Mouse (Mus musculus): ENCODE measurements around the gene Slc15a3. TPM values are rescaled to one million over a fixed set of nuclear protein-coding genes. Genes with fewer than 3 reads are reported as not detected.

The Slc15a3 gene
- polyA plus RNA-seq, 1 experiment from 2014 or later, result 0.28 TPM

- H3K4me3 ChIP-seq (replicated peaks), result no peak overlapping the region
- no peak overlapping the region for H3K4me2 ChIP-seq (replicated peaks)
- H3K4me1 ChIP-seq (replicated peaks), result 0 out of 2 replicates have a peak, but pooled peaks cover 5% of the 10 kb centered on the region
- H3K36me3 ChIP-seq, result no peaks in the 10 kb centered on the region
- no peaks in the 10 kb centered on the region for H3K9me3 ChIP-seq
- no peak overlapping the region for H3K9ac ChIP-seq (replicated peaks)
- no peak for ATAC-seq
- no peak overlapping the region for H3K27ac ChIP-seq
- no peaks in the 10 kb centered on the region for H3K27me3 ChIP-seq
- WGBS, result 90% methylated on average over 5 of the region's 5 CpGs
Measured at GRCm38 (mm10) chr19:10828321-10828720, 11.2 kb upstream of the Slc15a3 start.

- H3K27ac ChIP-seq, result no peak within 1 kb of the TSS
- H3K9ac ChIP-seq (replicated peaks), result no peak within 1 kb of the TSS
- no peaks in the 10 kb centered on the region for H3K9me3 ChIP-seq
- H3K4me1 ChIP-seq (replicated peaks), result 0 out of 2 replicates have a peak, but pooled peaks cover 5% of the 10 kb centered on the region
- no peaks in the 10 kb centered on the region for H3K27me3 ChIP-seq
- no peak within 1 kb of the TSS for H3K4me2 ChIP-seq (replicated peaks)
- no peak for ATAC-seq
- no peaks in the 10 kb centered on the region for H3K36me3 ChIP-seq
- H3K4me3 ChIP-seq (replicated peaks), result no peak within 1 kb of the TSS
- 91% methylated on average over 16 of the region's 16 CpGs for WGBS
Measured at GRCm38 (mm10) chr19:10829436-10830175, 9.9 kb upstream of the Slc15a3 start, which contains the start of gene Cd6. TSS of gene Cd6 (minus strand) at chr19:10830058.

DNA sequence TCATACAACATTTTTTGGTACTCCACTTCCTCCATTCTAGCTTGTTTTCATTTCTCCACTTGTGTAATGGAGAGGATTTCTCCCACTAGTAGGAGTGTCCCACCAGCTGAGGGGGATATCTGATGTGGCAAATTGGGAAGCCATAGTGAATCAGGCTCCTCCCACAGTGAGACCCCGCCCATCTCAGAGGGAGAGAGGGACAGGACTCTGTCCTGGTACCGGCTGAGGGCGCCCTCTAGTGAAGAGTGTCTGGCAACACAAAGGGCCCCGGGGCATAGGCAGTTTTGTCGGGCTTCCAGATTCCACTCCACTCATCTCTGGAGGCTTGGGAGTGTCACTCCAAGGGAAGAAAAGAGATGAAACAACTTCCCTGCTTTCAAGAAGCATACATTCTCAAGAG lies 8.1 kb upstream of the Slc15a3 start:
- ATAC-seq, result no peak
- Histone ChIP-seq H3K27me3 (no peaks in the 10 kb centered on the region), H3K4me2 (replicated peaks) (no peak overlapping the region), H3K4me1 (replicated peaks) (no peaks in the 10 kb centered on the region), H3K27ac (no peak overlapping the region), H3K36me3 (no peaks in the 10 kb centered on the region), H3K4me3 (replicated peaks) (no peak overlapping the region), H3K9me3 (no peaks in the 10 kb centered on the region), H3K9ac (replicated peaks) (no peak overlapping the region)
- 10% methylated on average over 5 of the region's 5 CpGs for WGBS

- Histone ChIP-seq H3K4me2 (replicated peaks) (no peak overlapping the region), H3K9ac (replicated peaks) (no peak overlapping the region), H3K4me3 (replicated peaks) (no peak overlapping the region), H3K9me3 (no peaks in the 10 kb centered on the region), H3K27ac (no peak overlapping the region), H3K36me3 (no peaks in the 10 kb centered on the region), H3K4me1 (replicated peaks) (no peaks in the 10 kb centered on the region), H3K27me3 (no peaks in the 10 kb centered on the region)
- 83% methylated on average over 3 of the region's 3 CpGs for WGBS
- no peak for ATAC-seq
Measured at GRCm38 (mm10) chr19:10832030-10832429, 7.5 kb upstream of the Slc15a3 start.

- no peaks in the 10 kb centered on the region for H3K9me3 ChIP-seq
- H3K4me3 ChIP-seq (replicated peaks), result no peak overlapping the region
- H3K27me3 ChIP-seq, result no peaks in the 10 kb centered on the region
- no peak overlapping the region for H3K9ac ChIP-seq (replicated peaks)
- H3K4me1 ChIP-seq (replicated peaks), result no peaks in the 10 kb centered on the region
- no peak for ATAC-seq
- H3K27ac ChIP-seq, result no peak overlapping the region
- H3K4me2 ChIP-seq (replicated peaks), result no peak overlapping the region
- H3K36me3 ChIP-seq, result no peaks in the 10 kb centered on the region
- 76% methylated on average over 3 of the region's 3 CpGs for WGBS
Measured at GRCm38 (mm10) chr19:10833611-10834010, 5.9 kb upstream of the Slc15a3 start.

GRCm38 (mm10) chr19:10835671-10836070 lies 3.9 kb upstream of the Slc15a3 start:
- Histone ChIP-seq H3K27me3 (no peaks in the 10 kb centered on the region), H3K4me1 (replicated peaks) (no peaks in the 10 kb centered on the region), H3K4me2 (replicated peaks) (no peak overlapping the region), H3K36me3 (no peaks in the 10 kb centered on the region), H3K9me3 (no peaks in the 10 kb centered on the region), H3K27ac (no peak overlapping the region), H3K9ac (replicated peaks) (no peak overlapping the region), H3K4me3 (replicated peaks) (no peak overlapping the region)
- ATAC-seq, result no peak
- WGBS, result 69% methylated on average over 3 of the region's 3 CpGs

DNA sequence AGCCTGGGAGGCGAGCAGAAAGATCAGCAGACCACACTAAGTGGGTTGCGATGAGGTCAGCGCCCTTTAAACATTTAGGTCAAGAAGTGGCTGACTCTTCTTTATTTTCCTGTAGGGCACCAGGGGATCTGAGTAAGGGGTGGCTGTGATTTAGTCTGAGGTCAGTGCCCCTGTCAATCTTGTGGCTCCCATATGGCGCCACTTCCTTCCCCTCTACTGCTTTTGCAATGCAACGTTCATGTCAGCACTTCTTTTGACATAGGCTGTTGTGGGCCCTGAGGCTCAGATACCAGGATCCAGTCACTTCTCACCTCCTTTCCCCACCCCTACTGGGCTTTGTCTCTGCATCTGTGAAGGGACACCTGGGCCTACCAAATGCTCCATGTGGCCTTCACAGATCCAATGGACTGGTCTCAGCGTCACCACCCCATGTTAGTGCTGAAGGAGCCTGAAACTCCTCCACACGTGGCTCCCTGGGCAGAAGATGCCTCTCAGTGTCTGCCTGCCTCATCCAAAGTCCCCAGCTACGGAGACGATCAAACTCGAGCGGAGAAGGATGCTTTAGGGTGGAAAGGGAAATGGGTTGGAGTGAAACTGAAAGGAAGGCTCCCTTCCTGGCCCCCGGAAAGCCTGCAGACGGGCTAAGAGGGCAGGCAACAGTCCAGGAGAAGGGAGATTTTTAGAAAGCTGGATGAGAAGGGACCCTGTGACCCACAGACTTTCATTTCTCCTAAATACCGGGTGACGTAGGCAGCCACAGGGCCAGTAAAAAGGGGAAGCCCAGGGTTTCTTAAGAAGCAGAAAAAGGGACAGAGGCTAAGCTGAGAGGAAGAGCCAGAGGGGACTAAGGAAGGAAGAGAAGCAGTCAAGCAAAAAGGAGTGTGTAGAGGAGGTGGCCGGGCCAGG lies 2.4 kb downstream of the Slc15a3 start:
- 57% methylated on average over 16 of the region's 16 CpGs for WGBS
- no peak for ATAC-seq

GRCm38 (mm10) chr19:10842914-10843313 lies 3.4 kb downstream of the Slc15a3 start:
- no peak overlapping the region for H3K27ac ChIP-seq
- no peaks in the 10 kb centered on the region for H3K9me3 ChIP-seq
- WGBS, result 58% methylated on average over 24 of the region's 24 CpGs
- H3K4me2 ChIP-seq (replicated peaks), result no peak overlapping the region
- no peak for ATAC-seq
- H3K4me3 ChIP-seq (replicated peaks), result no peak overlapping the region
- no peaks in the 10 kb centered on the region for H3K4me1 ChIP-seq (replicated peaks)
- no peak overlapping the region for H3K9ac ChIP-seq (replicated peaks)
- no peaks in the 10 kb centered on the region for H3K27me3 ChIP-seq
- H3K36me3 ChIP-seq, result no peaks in the 10 kb centered on the region

More for the DNA sequence above, 2.4 kb downstream of the Slc15a3 start:
- H3K4me1 ChIP-seq (replicated peaks), result no peaks in the 10 kb centered on the region
- H3K4me2 ChIP-seq (replicated peaks), result no peak overlapping the region
- H3K9me3 ChIP-seq, result no peaks in the 10 kb centered on the region
- H3K27ac ChIP-seq, result no peak overlapping the region
- no peak overlapping the region for H3K9ac ChIP-seq (replicated peaks)
- H3K36me3 ChIP-seq, result no peaks in the 10 kb centered on the region
- H3K27me3 ChIP-seq, result no peaks in the 10 kb centered on the region
- H3K4me3 ChIP-seq (replicated peaks), result no peak overlapping the region

GRCm38 (mm10) chr19:10844206-10844605 lies 4.7 kb downstream of the Slc15a3 start:
- H3K9ac ChIP-seq (replicated peaks), result no peak overlapping the region
- no peaks in the 10 kb centered on the region for H3K27me3 ChIP-seq
- H3K36me3 ChIP-seq, result no peaks in the 10 kb centered on the region
- H3K4me1 ChIP-seq (replicated peaks), result no peaks in the 10 kb centered on the region
- 95% methylated on average over 5 of the region's 5 CpGs for WGBS
- no peak for ATAC-seq
- no peak overlapping the region for H3K27ac ChIP-seq
- no peak overlapping the region for H3K4me3 ChIP-seq (replicated peaks)
- no peak overlapping the region for H3K4me2 ChIP-seq (replicated peaks)
- H3K9me3 ChIP-seq, result no peaks in the 10 kb centered on the region

DNA sequence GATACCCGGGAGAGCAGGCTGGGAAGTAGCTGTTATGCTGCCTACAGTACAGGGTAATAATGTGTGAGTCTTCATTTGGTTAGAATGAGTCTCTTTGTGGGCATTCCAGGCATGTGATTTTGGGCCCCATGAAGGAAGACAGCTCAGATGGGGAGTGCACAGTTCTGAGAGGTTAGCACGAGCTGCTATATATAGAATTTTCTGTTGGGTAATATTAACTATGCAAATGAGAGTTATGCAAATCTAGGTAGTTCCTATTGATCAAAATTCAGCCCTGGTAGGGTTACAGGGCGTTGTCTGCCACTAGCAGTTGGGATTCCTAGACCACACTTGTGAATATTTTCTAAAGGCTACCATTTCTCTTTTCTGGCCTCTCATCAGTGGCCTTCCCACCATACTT lies 5.9 kb downstream of the Slc15a3 start:
- H3K4me2 ChIP-seq (replicated peaks), result no peak overlapping the region
- H3K36me3 ChIP-seq, result no peaks in the 10 kb centered on the region
- no peaks in the 10 kb centered on the region for H3K4me1 ChIP-seq (replicated peaks)
- H3K9ac ChIP-seq (replicated peaks), result no peak overlapping the region
- no peaks in the 10 kb centered on the region for H3K27me3 ChIP-seq
- no peak overlapping the region for H3K27ac ChIP-seq
- no peak for ATAC-seq
- no peaks in the 10 kb centered on the region for H3K9me3 ChIP-seq
- 86% methylated on average over 3 of the region's 3 CpGs for WGBS
- no peak overlapping the region for H3K4me3 ChIP-seq (replicated peaks)

- no peaks in the 10 kb centered on the region for H3K27me3 ChIP-seq
- no peak for ATAC-seq
- no peak overlapping the region for H3K9ac ChIP-seq (replicated peaks)
- H3K9me3 ChIP-seq, result no peaks in the 10 kb centered on the region
- WGBS, result 70% methylated on average over 7 of the region's 7 CpGs
- no peak overlapping the region for H3K4me2 ChIP-seq (replicated peaks)
- no peak overlapping the region for H3K4me3 ChIP-seq (replicated peaks)
- no peaks in the 10 kb centered on the region for H3K4me1 ChIP-seq (replicated peaks)
- no peak overlapping the region for H3K27ac ChIP-seq
- no peaks in the 10 kb centered on the region for H3K36me3 ChIP-seq
Measured at GRCm38 (mm10) chr19:10846150-10846549, 6.6 kb downstream of the Slc15a3 start.

DNA sequence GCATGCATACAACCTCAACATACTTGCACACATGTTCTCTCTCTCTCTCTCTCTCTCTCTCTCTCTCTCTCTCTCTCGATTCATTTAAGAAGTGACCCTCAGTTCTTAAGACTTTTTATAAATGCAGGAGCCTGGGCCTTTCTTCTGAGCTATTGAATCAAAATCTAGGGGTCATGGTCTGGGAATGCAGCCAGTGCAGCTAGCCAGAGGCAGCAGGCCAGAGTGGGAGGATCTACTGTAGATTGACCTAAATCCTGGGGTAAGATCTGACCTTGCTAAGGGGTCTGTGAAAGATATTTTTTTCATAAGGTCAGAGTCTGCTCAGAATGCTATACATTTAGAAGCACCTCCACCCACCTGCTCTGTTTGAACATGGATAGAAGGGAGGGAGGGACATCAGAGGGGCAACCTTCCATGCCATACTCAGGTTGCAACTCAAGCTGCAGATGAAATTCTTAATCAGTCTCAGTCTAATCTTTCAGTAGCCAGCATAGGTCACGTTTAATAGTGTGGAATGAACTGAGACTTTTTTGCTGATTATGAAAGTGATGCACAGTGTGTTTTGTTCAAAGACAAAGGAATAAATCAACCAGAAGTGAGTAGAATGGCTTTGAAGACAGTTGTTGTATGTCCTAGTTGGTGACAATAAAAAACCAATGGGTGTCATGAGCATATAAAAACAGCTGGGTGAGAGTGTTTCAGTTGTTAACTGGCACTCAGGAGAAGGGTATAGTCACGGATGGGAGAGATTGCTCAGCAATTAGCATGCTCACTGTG lies 8.0 kb downstream of the Slc15a3 start:
- Histone ChIP-seq H3K4me2 (replicated peaks) (no peak overlapping the region), H3K9ac (replicated peaks) (no peak overlapping the region), H3K4me1 (replicated peaks) (no peaks in the 10 kb centered on the region), H3K9me3 (no peaks in the 10 kb centered on the region), H3K4me3 (replicated peaks) (no peak overlapping the region), H3K27me3 (no peaks in the 10 kb centered on the region), H3K36me3 (no peaks in the 10 kb centered on the region), H3K27ac (no peak overlapping the region)
- WGBS, result 50% methylated on average over 3 of the region's 3 CpGs
- ATAC-seq, result no peak

All from midbrain, embryonic 13.5 days (tissue).